Mouse (Mus musculus) limb, embryonic 11.5 days (tissue): ENCODE results near the gene Ctsd. TPM values are rescaled to one million over a fixed set of nuclear protein-coding genes. Genes with fewer than 3 reads are reported as not detected.

Experiments used
- ATAC-seq: fragments of 200-750 bp; cut with Nextera tagmentation; 2 replicates; pipeline ENCODE4 v1.8.0; 2017; ENCODE audit warnings: low read depth; ENCODE audit not compliant: insufficient number of reproducible peaks, low FRiP score, low TSS enrichment
- DNase-seq: peaks from one replicate; pipeline ENCODE4 v3.0.0-alpha.2; 2015; ENCODE audit warnings: low spot score
- H3K27ac ChIP-seq: fragments of 300-500 bp; sonication (generic); replicated peaks from 2 replicates; pipeline ENCODE4 v1.5.1; 2014; ENCODE audit warnings: low read depth, mild to moderate bottlenecking, low read length
- H3K27me3 ChIP-seq: fragments of 300-500 bp; sonication (generic); 2 replicates; pipeline ENCODE4 v1.6.1; 2014; ENCODE audit warnings: mild to moderate bottlenecking, low read length, mixed read lengths; ENCODE audit not compliant: control insufficient read depth, insufficient read depth
- H3K36me3 ChIP-seq: fragments of 300-500 bp; sonication (generic); 2 replicates; pipeline ENCODE4 v1.6.1; 2014; ENCODE audit warnings: mild to moderate bottlenecking, low read length, moderate library complexity, mixed read lengths; ENCODE audit not compliant: control insufficient read depth, insufficient read depth
- H3K4me1 ChIP-seq: fragments of 300-500 bp; sonication (generic); 2 replicates; pipeline ENCODE4 v1.6.1; 2014; ENCODE audit warnings: low read length, mixed read lengths; ENCODE audit not compliant: control insufficient read depth, insufficient read depth
- H3K4me2 ChIP-seq: fragments of 300-500 bp; sonication (generic); 2 replicates; pipeline ENCODE4 v1.6.1; 2014; ENCODE audit warnings: low read depth, mild to moderate bottlenecking, moderate library complexity; ENCODE audit not compliant: severe bottlenecking
- H3K4me3 ChIP-seq: fragments of 300-500 bp; sonication (generic); 2 replicates; pipeline ENCODE4 v1.5.1; 2014; ENCODE audit warnings: low read depth, low read length
- H3K9ac ChIP-seq: fragments of 300-500 bp; sonication (generic); 2 replicates; pipeline ENCODE4 v1.6.1; 2014; ENCODE audit warnings: mild to moderate bottlenecking, low read length
- H3K9me3 ChIP-seq: fragments of 300-500 bp; sonication (generic); 2 replicates; pipeline ENCODE4 v1.6.1; 2016; ENCODE audit warnings: low read length; ENCODE audit not compliant: control insufficient read depth
- WGBS: fragments of 180-500 bp; shearing (Covaris S2); extraction: QIAGEN DNeasy Blood & Tissue Kit; methylation state at CpG from one replicate; pipeline ENCODE4 v1.1.7; 2014; 5-methylcytosine and 5-hydroxymethylcytosine counted together
- polyA plus RNA-seq: library from polyadenylated mRNA; unstranded; fragments of >200 nt; fragmentation: Nextera tagmentation; extraction: Ambion mirVana; gene quantifications from 2 replicates; pipeline ENCODE4 v1.2.1, GENCODE M21; 2014

Gene Ctsd
- polyA plus RNA-seq, 1 experiment from 2014 or later, result 133 TPM

GRCm38 (mm10) chr7:142425641-142426213 lies 37.9 kb upstream of the Ctsd start:
- 66% methylated on average over 11 of the region's 11 CpGs for WGBS
- no peaks in the 10 kb centered on the region for H3K9me3 ChIP-seq
- H3K4me3 ChIP-seq, result no peak overlapping the region
- H3K4me2 ChIP-seq, result no peak overlapping the region
- H3K36me3 ChIP-seq, result no peaks in the 10 kb centered on the region
- peaks cover 3% of the 10 kb centered on the region; the same call in 1 of the 2 replicates for H3K4me1 ChIP-seq
- H3K27ac ChIP-seq, result no peak overlapping the region
- no peak for ATAC-seq
- DNase-seq, result peak; percentile 28
- H3K27me3 ChIP-seq, result no peaks in the 10 kb centered on the region
- H3K9ac ChIP-seq, result no peak overlapping the region

- no peak for DNase-seq
- H3K4me3 ChIP-seq, result no peak overlapping the region
- H3K27me3 ChIP-seq, result no peaks in the 10 kb centered on the region
- H3K4me2 ChIP-seq, result no peak overlapping the region
- H3K27ac ChIP-seq, result no peak overlapping the region
- no peak overlapping the region for H3K9ac ChIP-seq
- WGBS, result 71% methylated on average over 2 of the region's 2 CpGs
- no peaks in the 10 kb centered on the region for H3K36me3 ChIP-seq
- no peaks in the 10 kb centered on the region for H3K9me3 ChIP-seq
- no peak for ATAC-seq
- H3K4me1 ChIP-seq, result no peaks in the 10 kb centered on the region
Observed at GRCm38 (mm10) chr7:142421826-142422225, 34.0 kb upstream of the Ctsd start.

GRCm38 (mm10) chr7:142419887-142420286 lies 32.0 kb upstream of the Ctsd start:
- 84% methylated on average over 5 of the region's 5 CpGs for WGBS
- DNase-seq, result no peak
- Histone ChIP-seq H3K4me3 (no peak overlapping the region), H3K9ac (no peak overlapping the region), H3K27me3 (no peaks in the 10 kb centered on the region), H3K36me3 (no peaks in the 10 kb centered on the region), H3K9me3 (no peaks in the 10 kb centered on the region), H3K27ac (no peak overlapping the region), H3K4me2 (no peak overlapping the region), H3K4me1 (no peaks in the 10 kb centered on the region)
- no peak for ATAC-seq

GRCm38 (mm10) chr7:142418679-142419078 lies 30.8 kb upstream of the Ctsd start:
- H3K9ac ChIP-seq, result no peak overlapping the region

GRCm38 (mm10) chr7:142418027-142418426 lies 30.2 kb upstream of the Ctsd start:
- Histone ChIP-seq H3K4me2 (no peak overlapping the region), H3K27me3 (no peaks in the 10 kb centered on the region), H3K9ac (no peak overlapping the region), H3K36me3 (no peaks in the 10 kb centered on the region), H3K4me3 (no peak overlapping the region), H3K9me3 (no peaks in the 10 kb centered on the region), H3K27ac (no peak overlapping the region), H3K4me1 (no peaks in the 10 kb centered on the region)
- DNase-seq (no peak), ATAC-seq (no peak)
- 91% methylated on average over 2 of the region's 2 CpGs for WGBS

More at GRCm38 (mm10) chr7:142418679-142419078, 30.8 kb upstream of the Ctsd start:
- no peak for ATAC-seq
- WGBS, result 90% methylated on average over 8 of the region's 8 CpGs
- H3K27me3 ChIP-seq, result no peaks in the 10 kb centered on the region
- no peaks in the 10 kb centered on the region for H3K4me1 ChIP-seq
- no peaks in the 10 kb centered on the region for H3K9me3 ChIP-seq
- no peak overlapping the region for H3K4me2 ChIP-seq
- H3K27ac ChIP-seq, result no peak overlapping the region
- H3K4me3 ChIP-seq, result no peak overlapping the region
- no peaks in the 10 kb centered on the region for H3K36me3 ChIP-seq
- no peak for DNase-seq

- no peaks in the 10 kb centered on the region for H3K36me3 ChIP-seq
- no peak overlapping the region for H3K9ac ChIP-seq
- no peak overlapping the region for H3K4me2 ChIP-seq
- H3K27me3 ChIP-seq, result no peaks in the 10 kb centered on the region
- WGBS, result 77% methylated on average over 3 of the region's 3 CpGs
- H3K4me3 ChIP-seq, result no peak overlapping the region
- H3K27ac ChIP-seq, result no peak overlapping the region
- H3K9me3 ChIP-seq, result no peaks in the 10 kb centered on the region
- no peak for DNase-seq
- no peak for ATAC-seq
- H3K4me1 ChIP-seq, result no peaks in the 10 kb centered on the region
Observed at GRCm38 (mm10) chr7:142416225-142416624, 28.4 kb upstream of the Ctsd start.

GRCm38 (mm10) chr7:142415314-142415713 lies 27.5 kb upstream of the Ctsd start:
- H3K4me3 ChIP-seq, result no peak overlapping the region
- DNase-seq, result no peak
- H3K4me1 ChIP-seq, result no peaks in the 10 kb centered on the region
- H3K9me3 ChIP-seq, result no peaks in the 10 kb centered on the region
- no peak overlapping the region for H3K9ac ChIP-seq
- H3K27ac ChIP-seq, result no peak overlapping the region
- WGBS, result 70% methylated on average over 4 of the region's 4 CpGs
- no peak overlapping the region for H3K4me2 ChIP-seq
- ATAC-seq, result no peak
- no peaks in the 10 kb centered on the region for H3K27me3 ChIP-seq
- H3K36me3 ChIP-seq, result no peaks in the 10 kb centered on the region

- ATAC-seq (no peak), DNase-seq (no peak)
- Histone ChIP-seq H3K4me1 (no peaks in the 10 kb centered on the region), H3K9me3 (no peaks in the 10 kb centered on the region), H3K36me3 (no peaks in the 10 kb centered on the region), H3K9ac (no peak overlapping the region), H3K27ac (no peak overlapping the region), H3K4me3 (no peak overlapping the region), H3K27me3 (no peaks in the 10 kb centered on the region), H3K4me2 (no peak overlapping the region)
- WGBS, result 88% methylated on average over 6 of the region's 6 CpGs
Observed at GRCm38 (mm10) chr7:142413285-142413684, 25.4 kb upstream of the Ctsd start.

- no peak for DNase-seq
- ATAC-seq, result no peak
- 86% methylated on average over 3 of the region's 3 CpGs for WGBS
- H3K27ac ChIP-seq, result no peak overlapping the region
- no peak overlapping the region for H3K4me3 ChIP-seq
- no peaks in the 10 kb centered on the region for H3K27me3 ChIP-seq
- H3K9ac ChIP-seq, result no peak overlapping the region
- no peaks in the 10 kb centered on the region for H3K4me1 ChIP-seq
- H3K4me2 ChIP-seq, result no peak overlapping the region
- H3K36me3 ChIP-seq, result no peaks in the 10 kb centered on the region
- H3K9me3 ChIP-seq, result no peaks in the 10 kb centered on the region
Observed at GRCm38 (mm10) chr7:142409603-142410002, 21.8 kb upstream of the Ctsd start.
